Mouse (Mus musculus) left cerebral cortex, postnatal 14 days (tissue): ENCODE results near the gene Arhgef3. TPM values are rescaled to one million over a fixed set of nuclear protein-coding genes. Genes with fewer than 3 reads are reported as not detected.
"Not testable (repeated sequence)": the region's sequence is repeated elsewhere in the genome, so short reads cannot be mapped to it uniquely, and the experiment has no call there.

ENCODE experiments used
- DNase-seq, 2 experiments: peaks; one replicate each; pipeline ENCODE4 v3.0.0; 2021 to 2022; ENCODE audit warnings: low spot score in 2 of 2, mixed read lengths in 1 of 2
- intact Hi-C: fragments of 180-260 bp; cut with DNase I; formaldehyde crosslinking; loops from one replicate; pipeline ENCODE4 v1.15.1; 2025
- total RNA-seq, 2 experiments: library from RNA; stranded (reverse); gene quantifications; 2 replicates each; pipeline ENCODE4 v1.2.3; 2021

Gene Arhgef3
- total RNA-seq, 2 experiments from 2014 or later, result 50.4 to 50.5 TPM

- intact Hi-C loops, result no loop called here
- no peak for DNase-seq
Measured at GRCm38 (mm10) chr14:27237522-27238187, 123.0 kb downstream of the Arhgef3 start.

GRCm38 (mm10) chr14:27238600-27239118 lies 124.0 kb downstream of the Arhgef3 start:
- intact Hi-C loops, result no loop called here
- no peak for DNase-seq

GRCm38 (mm10) chr14:27239551-27240091 lies 124.9 kb downstream of the Arhgef3 start:
- DNase-seq, result no peak
- intact Hi-C loops, result no loop called here

DNA sequence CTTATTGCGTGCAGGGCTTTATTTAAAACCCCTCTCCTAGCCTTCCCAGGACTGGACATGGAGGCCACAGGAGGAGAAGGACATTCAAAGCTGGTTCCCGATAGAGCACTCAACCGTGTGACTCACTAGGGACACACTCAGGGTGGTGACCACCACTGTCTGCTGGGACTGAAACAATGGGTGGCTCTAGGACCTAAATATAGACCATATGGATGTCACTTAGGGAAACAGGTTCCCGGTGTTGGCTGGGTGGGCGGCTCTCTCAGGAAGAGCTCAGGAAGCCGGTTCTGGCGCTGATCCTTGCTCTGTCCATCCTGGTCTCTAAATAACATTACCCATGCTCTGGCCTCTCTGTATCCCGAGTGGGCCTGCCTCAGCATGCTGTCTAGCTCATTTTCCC lies 127.6 kb downstream of the Arhgef3 start:
- no peak for DNase-seq

DNA sequence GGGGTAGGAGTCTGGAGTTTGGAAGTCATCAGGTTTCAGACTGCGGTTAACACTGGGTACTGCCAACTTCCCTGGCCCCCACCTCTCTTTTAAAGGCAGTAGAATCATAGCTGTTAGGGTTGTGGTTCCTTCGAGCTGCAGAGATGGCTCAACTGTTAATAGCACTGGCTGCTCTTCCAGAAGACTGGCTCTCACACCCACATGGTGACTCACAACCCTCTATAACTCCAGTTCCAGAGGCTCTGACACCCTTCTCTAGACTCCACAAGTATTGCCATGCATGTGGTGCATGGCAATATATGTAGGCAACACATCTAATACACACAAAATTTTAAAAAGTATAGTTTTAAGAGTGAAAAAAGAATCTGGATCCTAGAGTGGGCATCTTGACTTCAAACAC lies 128.1 kb downstream of the Arhgef3 start:
- DNase-seq, result no peak
- intact Hi-C loops, result no loop called here

More for the DNA sequence above, 127.6 kb downstream of the Arhgef3 start:
- intact Hi-C loops, result no loop called here

DNA sequence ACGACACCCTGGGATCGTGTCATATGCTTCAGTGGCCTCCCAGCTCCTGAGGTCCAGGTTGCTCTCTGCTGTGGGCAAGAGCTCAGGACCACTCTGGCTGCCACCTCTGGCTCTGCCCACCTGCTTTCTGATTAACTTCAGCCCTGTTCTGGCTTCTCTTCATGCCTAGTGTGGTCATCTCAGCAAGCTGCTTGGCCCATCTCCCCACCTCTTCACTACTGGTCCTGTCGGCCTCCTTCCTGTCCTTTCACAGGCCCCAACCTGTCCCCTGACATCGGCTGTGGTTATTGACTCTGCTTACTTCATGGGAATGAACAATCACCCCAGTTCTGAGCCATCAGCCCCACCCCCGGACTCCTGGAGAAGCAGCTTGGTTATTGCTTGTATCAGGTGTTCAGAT lies 128.9 kb downstream of the Arhgef3 start:
- intact Hi-C loops, result no loop called here
- DNase-seq, result no peak

DNA sequence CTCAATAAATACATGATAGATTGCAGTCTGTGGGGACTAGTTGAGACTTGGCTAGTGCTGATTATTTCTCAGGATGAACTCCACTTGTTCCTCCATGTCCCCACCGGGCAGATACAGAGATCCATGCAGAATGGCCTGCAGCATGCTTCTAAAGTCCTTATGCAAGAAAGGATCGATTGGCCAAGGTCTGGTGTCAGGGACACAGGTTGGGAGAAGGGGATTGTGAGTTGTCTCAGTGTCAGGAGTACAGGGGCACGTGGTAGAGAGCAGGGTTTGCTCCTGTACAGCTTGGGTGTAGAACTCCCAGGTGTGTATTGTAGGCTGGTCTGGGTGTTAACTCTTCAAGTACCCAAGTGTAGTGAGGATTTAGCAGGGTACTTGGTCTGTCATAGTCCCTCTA lies 130.2 kb downstream of the Arhgef3 start:
- intact Hi-C loops, result no loop called here
- DNase-seq, result no peak

DNA sequence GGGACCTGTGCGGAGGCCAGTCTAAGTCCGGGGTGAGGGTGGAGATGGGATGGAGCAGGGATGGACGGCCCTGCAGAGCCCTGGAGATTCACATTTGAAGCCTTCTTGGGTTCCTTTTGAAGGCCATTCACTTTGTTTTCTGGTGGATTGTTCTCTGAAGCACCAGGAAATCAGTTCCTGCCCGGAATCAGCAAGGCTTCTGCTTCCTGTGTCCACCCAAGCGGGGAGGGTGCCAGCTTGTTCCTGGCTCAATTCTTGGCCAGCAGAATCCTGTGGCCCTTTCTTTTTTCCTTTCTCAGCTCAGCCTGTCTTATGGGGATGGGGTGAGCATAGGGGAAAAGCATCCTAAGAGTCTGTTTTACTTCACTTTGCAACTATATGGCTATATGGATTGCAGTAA lies 131.7 kb downstream of the Arhgef3 start:
- intact Hi-C loops, result no loop called here
- no peak for DNase-seq

DNA sequence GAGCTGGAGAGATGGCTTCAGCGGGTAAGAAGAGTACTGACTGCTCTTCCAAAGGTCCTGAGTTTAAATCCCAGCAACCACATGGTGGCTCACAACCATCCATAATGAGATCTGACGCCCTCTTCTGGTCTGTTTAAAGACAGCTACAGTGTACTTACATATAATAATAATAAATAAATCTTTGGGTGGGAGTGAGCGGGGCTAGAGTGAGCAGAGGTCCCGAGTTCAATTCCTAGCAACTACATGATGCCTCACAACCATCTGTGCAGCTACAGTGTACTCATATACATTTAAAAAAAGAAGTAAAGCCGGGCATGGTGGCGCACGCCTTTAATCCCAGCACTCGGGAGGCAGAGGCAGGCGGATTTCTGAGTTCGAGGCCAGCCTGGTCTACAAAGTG lies 132.2 kb downstream of the Arhgef3 start:
- DNase-seq, intact Hi-C loops: not testable (repeated sequence)

DNA sequence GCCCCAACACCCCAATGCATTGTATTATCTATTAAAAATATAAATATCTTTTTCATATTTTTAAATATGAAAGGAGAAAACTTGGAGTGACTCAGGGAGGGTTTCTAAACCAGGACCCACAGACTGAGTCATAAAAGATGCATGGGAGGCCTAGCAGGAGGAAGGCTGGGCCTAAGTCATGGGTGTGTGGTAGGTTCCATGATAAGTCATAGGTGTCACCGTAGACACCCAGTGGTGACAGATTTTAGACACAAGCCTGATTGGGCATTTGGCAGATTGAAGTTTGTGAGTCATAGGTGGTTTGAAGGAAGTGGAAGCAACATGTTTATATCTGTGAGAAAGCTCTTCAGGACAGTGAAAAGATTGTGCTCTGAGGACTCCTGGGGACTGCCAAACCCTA lies 134.4 kb downstream of the Arhgef3 start:
- no peak for DNase-seq
- intact Hi-C loops, result no loop called here

DNA sequence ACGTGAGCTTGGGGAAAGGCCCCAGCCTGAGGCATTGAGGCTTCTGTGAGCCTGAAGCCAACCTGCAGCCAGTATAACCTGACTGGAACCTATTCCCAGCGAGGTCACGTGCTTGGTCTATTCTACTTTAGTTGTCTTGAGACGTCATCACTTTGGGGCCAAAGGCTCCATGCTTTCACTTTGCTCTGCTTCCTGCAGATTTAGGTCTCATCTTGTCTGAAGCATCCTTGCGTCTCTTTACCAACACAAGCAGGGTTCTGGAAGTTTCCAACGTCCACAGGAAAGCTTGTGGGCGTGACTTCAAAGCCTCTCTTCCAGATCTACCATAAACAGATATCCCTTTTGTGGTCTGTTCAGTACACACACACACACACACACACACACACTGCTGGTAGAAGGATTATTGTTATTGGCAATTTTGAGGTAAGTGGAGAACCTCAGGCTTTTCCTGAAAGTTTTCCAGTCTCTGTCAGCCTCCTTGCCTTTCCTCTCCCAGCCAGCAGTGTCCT lies 135.6 kb downstream of the Arhgef3 start:
- DNase-seq, result no peak
- intact Hi-C loops, result no loop called here

- DNase-seq, result no peak
- intact Hi-C loops, result no loop called here
Measured at GRCm38 (mm10) chr14:27253391-27253790, 138.7 kb downstream of the Arhgef3 start.

DNA sequence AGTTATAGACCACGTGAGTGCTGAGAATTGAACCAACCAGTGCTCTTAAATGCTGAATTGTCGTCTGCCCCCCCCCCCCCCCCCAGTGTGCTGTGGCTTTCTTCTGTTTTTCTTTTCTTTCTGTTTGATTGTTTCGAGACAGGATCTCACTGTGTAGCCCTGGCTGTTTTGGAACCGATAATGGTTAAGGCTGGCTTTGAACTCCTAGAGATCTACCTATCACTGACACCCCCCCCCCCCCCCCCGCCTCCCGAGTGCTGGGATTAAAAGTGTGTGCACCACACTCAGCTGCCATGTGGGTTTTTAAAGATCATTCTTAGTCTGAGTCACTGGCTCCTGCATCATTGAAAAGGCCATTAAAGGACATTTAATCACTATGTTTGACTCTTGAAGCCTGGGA lies 147.7 kb downstream of the Arhgef3 start:
- intact Hi-C loops, result no loop called here
- DNase-seq, result no peak

- intact Hi-C loops, result loop anchor here (5.0 kb wide), 2 partner anchors 39 to 71 kb away; no protein-coding TSS in a partner anchor
- DNase-seq, result no peak
Measured at GRCm38 (mm10) chr14:27266601-27267000, 151.9 kb downstream of the Arhgef3 start.

DNA sequence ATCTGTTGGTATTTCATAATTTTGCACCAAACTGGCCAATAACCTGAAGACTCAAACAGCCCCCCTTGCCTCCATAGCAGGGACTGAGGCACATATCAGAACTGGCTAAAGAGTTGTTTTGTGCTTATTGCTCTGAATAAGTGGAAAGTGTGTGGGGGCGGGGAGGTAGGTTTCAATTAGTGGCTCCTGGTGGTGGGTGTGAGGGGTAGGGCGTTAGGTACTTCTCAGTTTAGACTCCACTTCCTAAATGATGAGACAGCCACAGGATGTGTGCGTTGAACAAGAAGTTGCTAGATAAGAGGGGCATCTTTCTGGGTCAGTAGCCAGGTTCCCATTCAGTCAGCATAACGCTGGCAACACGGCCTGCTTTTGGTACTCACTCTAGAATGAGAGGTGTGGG lies 153.4 kb downstream of the Arhgef3 start:
- intact Hi-C loops, result loop anchor here (5.0 kb wide), 2 partner anchors 41 to 69 kb away; no protein-coding TSS in a partner anchor
- DNase-seq, result no peak

DNA sequence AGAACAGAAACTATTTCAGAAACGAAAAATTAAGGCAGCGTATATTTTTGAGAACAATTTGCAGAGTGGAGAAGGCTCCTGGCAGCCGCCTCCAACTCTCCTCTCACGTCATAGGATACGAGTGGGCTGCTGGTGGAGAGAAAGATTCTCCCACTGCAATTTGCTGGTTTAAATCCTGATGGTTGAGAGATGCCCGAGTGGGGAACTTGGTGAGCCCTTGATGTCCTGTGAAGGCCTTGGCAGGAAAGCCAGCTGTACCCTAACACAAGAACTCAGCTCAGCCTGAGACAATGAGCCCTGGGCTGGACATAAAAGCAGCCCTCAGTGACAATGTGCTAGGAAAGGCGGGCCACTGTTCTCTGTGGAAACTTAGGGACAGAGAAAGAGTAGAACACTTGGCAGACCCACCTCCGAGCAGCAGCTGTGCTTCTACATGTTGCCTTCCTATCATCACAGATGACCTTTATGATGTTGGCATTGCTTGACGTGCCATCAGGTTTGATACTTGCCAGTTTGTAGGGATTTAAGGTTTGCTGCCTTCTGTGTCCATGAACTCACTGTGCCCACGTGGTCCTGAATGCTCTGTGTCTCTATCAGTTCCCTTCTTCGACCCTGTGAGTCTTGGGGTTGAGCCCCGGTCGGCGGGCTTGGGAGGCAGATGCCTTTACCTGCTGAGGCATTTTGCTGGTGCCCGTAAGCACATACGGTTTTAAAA lies 154.4 kb downstream of the Arhgef3 start:
- intact Hi-C loops, result loop anchor here (5.0 kb wide), 2 partner anchors 42 to 68 kb away; no protein-coding TSS in a partner anchor
- peak; percentile 61 to 67 for DNase-seq

- peak; percentile 64 to 82 for DNase-seq
- intact Hi-C loops, result loop anchor here (5.0 kb wide), 2 partner anchors 43 to 67 kb away; no protein-coding TSS in a partner anchor
Measured at GRCm38 (mm10) chr14:27269836-27270235, 155.1 kb downstream of the Arhgef3 start.

DNA sequence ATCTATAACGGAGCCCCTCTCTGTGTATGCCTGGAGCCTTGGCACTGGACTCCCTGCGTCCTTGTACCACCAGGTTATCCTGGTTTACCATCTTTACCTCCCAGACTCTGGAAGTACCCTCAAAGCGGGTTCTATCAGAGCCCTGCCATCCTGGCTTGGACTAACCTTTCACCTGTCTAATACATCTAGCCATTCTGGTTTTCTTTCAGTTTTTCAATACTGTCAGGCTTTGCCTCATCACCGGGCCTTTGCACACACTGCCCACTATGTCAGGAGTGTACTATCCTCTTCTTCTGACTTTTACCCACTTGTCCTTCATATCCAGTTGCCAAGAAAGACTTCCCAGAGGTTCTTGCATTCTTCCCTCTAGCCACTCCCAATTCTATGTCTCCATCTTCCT lies 155.8 kb downstream of the Arhgef3 start:
- intact Hi-C loops, result no loop called here
- no peak for DNase-seq

- intact Hi-C loops, result no loop called here
- DNase-seq, result no peak
Measured at GRCm38 (mm10) chr14:27271371-27272071, 156.8 kb downstream of the Arhgef3 start.
